Comparison of ENCODE assay signal across 20 mouse cellular contexts in the genomic region with DNA sequence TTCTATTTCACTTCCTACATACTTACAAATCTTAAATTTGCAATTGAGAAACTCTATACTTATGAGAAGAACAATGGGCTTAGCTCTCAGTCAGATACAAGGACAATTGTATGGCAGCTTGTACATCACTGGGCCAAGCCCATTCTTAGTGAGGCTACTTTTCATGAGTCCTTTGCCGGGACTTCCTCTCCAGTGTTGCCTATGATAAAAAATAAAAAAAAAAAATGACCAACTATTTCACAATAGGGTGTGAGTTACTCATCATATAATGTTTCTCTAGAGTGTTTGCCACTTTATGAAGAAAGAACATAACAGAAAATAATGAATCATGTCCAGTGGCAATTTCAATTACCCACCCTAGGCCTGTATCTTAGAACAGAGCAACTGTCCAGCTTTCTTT.
"Had no signal": no experiment of that assay in that cellular context is flagged by ENCODE, and none has a peak within 500 bp of the region (broad histone marks: within the 10 kb centered on the region; RNA-seq: fewer than 3 reads in every experiment).

No protein-coding gene starts in this region.

- H3K9ac ChIP-seq: limb, embryonic 13.5 days; liver, embryonic 12.5 days; liver, embryonic 15.5 days; lung, embryonic 15.5 days; midbrain, embryonic 12.5 days; midbrain, embryonic 15.5 days; neural tube, embryonic 13.5 days had no signal

- DNase-seq: kidney, adult 18-20 months; kidney, adult 9 months; kidney, postnatal 14 days; kidney, postnatal 4 days; layer of hippocampus, postnatal 36 days; liver; lung, adult 18-20 months; thymus, adult 18-20 months; thymus, postnatal 36 days had no signal

- H3K36me3 ChIP-seq: limb, embryonic 10.5 days; limb, embryonic 13.5 days; liver, embryonic 12.5 days; liver, embryonic 15.5 days; lung, embryonic 15.5 days; midbrain, embryonic 12.5 days; midbrain, embryonic 15.5 days; neural tube, embryonic 13.5 days had no signal

- H3K27me3 ChIP-seq: limb, embryonic 13.5 days; liver, embryonic 12.5 days; liver, embryonic 15.5 days; lung, embryonic 15.5 days; midbrain, embryonic 12.5 days; midbrain, embryonic 15.5 days; neural tube, embryonic 13.5 days had no signal

- H3K4me2 ChIP-seq: limb, embryonic 13.5 days; liver, embryonic 12.5 days; liver, embryonic 15.5 days; lung, embryonic 15.5 days; midbrain, embryonic 12.5 days; midbrain, embryonic 15.5 days; neural tube, embryonic 13.5 days had no signal

- H3K9me3 ChIP-seq: limb, embryonic 10.5 days; limb, embryonic 13.5 days; liver, embryonic 12.5 days; liver, embryonic 15.5 days; lung, embryonic 15.5 days; midbrain, embryonic 12.5 days; midbrain, embryonic 15.5 days; neural tube, embryonic 13.5 days had no signal

- H3K4me3 ChIP-seq: limb, embryonic 10.5 days; limb, embryonic 13.5 days; liver, embryonic 12.5 days; liver, embryonic 15.5 days; lung, embryonic 15.5 days; midbrain, embryonic 12.5 days; midbrain, embryonic 15.5 days; myocyte; neural tube, embryonic 13.5 days had no signal

- H3K27ac ChIP-seq: limb, embryonic 10.5 days; limb, embryonic 13.5 days; liver, embryonic 12.5 days; liver, embryonic 15.5 days; lung, embryonic 15.5 days; macrophage; midbrain, embryonic 12.5 days; midbrain, embryonic 15.5 days; neural tube, embryonic 13.5 days had no signal

- H3K4me1 ChIP-seq: limb, embryonic 10.5 days; limb, embryonic 13.5 days; liver, embryonic 12.5 days; liver, embryonic 15.5 days; lung, embryonic 15.5 days; midbrain, embryonic 12.5 days; midbrain, embryonic 15.5 days had no signal

- ATAC-seq: intestine, embryonic 16.5 days; liver, embryonic 12.5 days; midbrain, embryonic 15.5 days had no signal
